Mouse (Mus musculus): ENCODE results near the gene Prss8.

- no peak for TF ChIP-seq CTCF (IDR thresholded peaks at IDR 0.05; ENCODE audit: insufficient read depth, low read depth, low read length)
- no peak for TF ChIP-seq POLR2A (IDR thresholded peaks at IDR 0.05; ENCODE audit: insufficient read depth, low read depth, low read length)
Observed at GRCm38 (mm10) chr7:127876041-127876466, 53.9 kb downstream of the Prss8 start, which contains the start of gene Zfp646.
